In genomic region chr9:23255841-23256240, GRCm38 (mm10) we compare ENCODE assay signal across 17 mouse cellular contexts. TPM values are rescaled to one million over a fixed set of nuclear protein-coding genes. Genes with fewer than 3 reads are reported as not detected.
"Had no signal": no experiment of that assay in that cellular context is flagged by ENCODE, and none has a peak within 500 bp of the region (broad histone marks: within the 10 kb centered on the region; RNA-seq: fewer than 3 reads in every experiment).

No protein-coding gene starts in this region.

- H3K9me3 ChIP-seq: liver, embryonic 15.5 days; midbrain, embryonic 13.5 days; neural tube, embryonic 12.5 days had no signal

- H3K27me3 ChIP-seq: liver, embryonic 15.5 days; neural tube, embryonic 12.5 days had no signal

- H3K4me2 ChIP-seq: limb, embryonic 12.5 days; liver, embryonic 15.5 days; midbrain, embryonic 13.5 days; neural tube, embryonic 12.5 days had no signal

- H3K27ac ChIP-seq: left cerebral cortex, adult 2 months; limb, embryonic 12.5 days; liver, embryonic 15.5 days; midbrain, embryonic 13.5 days; neural tube, embryonic 12.5 days had no signal

- H3K9ac ChIP-seq: limb, embryonic 12.5 days; liver, embryonic 15.5 days; midbrain, embryonic 13.5 days; neural tube, embryonic 12.5 days had no signal

- H3K36me3 ChIP-seq: liver, embryonic 15.5 days; midbrain, embryonic 13.5 days; neural tube, embryonic 12.5 days had no signal

- DNase-seq: kidney, postnatal 25 days; liver; lung, adult 2 months; lung, postnatal 36 days; retina, postnatal 1 day; right cerebral cortex, postnatal 4 days; spleen, adult 18-20 months; thymus, adult 18-20 months; thymus, postnatal 25 days had no signal

- ATAC-seq: lung, postnatal 0 days; midbrain, embryonic 13.5 days had no signal

- H3K4me1 ChIP-seq: liver, embryonic 15.5 days had no signal

- H3K4me3 ChIP-seq: left cerebral cortex, adult 2 months; limb, embryonic 12.5 days; liver, embryonic 15.5 days; midbrain, embryonic 13.5 days; neural tube, embryonic 12.5 days had no signal

RNA-seq across cellular contexts. Expression of gene Bmper, which starts 33.0 kb away (rescaled TPM):
- total RNA-seq: megakaryocyte progenitor cell, adult 5-6 weeks; monocyte, adult 5-6 weeks had no signal
